Mouse (Mus musculus) urinary bladder, adult 2 months (tissue): ENCODE results near the gene Atg4b. TPM values are rescaled to one million over a fixed set of nuclear protein-coding genes. Genes with fewer than 3 reads are reported as not detected.
"Not testable (repeated sequence)": the region's sequence is repeated elsewhere in the genome, so short reads cannot be mapped to it uniquely, and the experiment has no call there.

Experiments
- DNase-seq: peaks from one replicate; pipeline ENCODE4 v3.0.0; 2022; ENCODE audit warnings: low spot score
- polyA plus RNA-seq: library from polyadenylated mRNA; depleted of rRNA; stranded (reverse); fragments of >200 nt; gene quantifications from 2 replicates; pipeline ENCODE4 v1.2.3, GENCODE M21; 2012; rRNA removed

The Atg4b gene
- polyA plus RNA-seq, 1 experiment: 49.8 TPM

- DNase-seq: no peak
These were observed 66.7 kb downstream of the Atg4b start for GRCm38 (mm10) chr1:93817823-93818532.

- no peak for DNase-seq
These were observed 67.4 kb downstream of the Atg4b start for GRCm38 (mm10) chr1:93818722-93819121.

- no peak for DNase-seq
These were observed 72.6 kb downstream of the Atg4b start for GRCm38 (mm10) chr1:93823796-93824495.

GRCm38 (mm10) chr1:93824609-93825008, 73.3 kb downstream of the Atg4b start, which contains the start of gene D2hgdh:
TSS of gene D2hgdh (plus strand) at chr1:93824909.
- DNase-seq: no peak

- DNase-seq: peak; percentile 91
These were observed 73.9 kb downstream of the Atg4b start for GRCm38 (mm10) chr1:93825105-93825674.

GRCm38 (mm10) chr1:93825771-93826539, 74.7 kb downstream of the Atg4b start:
- DNase-seq: no peak

GRCm38 (mm10) chr1:93826540-93826835, 75.2 kb downstream of the Atg4b start:
- no peak for DNase-seq

- not testable (repeated sequence) for DNase-seq
These were observed 81.6 kb downstream of the Atg4b start for GRCm38 (mm10) chr1:93832754-93833360.

- no peak for DNase-seq
These were observed 83.4 kb downstream of the Atg4b start for GRCm38 (mm10) chr1:93834671-93835150.

GRCm38 (mm10) chr1:93835211-93835610, 83.9 kb downstream of the Atg4b start:
- no peak for DNase-seq

- DNase-seq: no peak
These were observed 84.7 kb downstream of the Atg4b start for GRCm38 (mm10) chr1:93835876-93836531.

GRCm38 (mm10) chr1:93836532-93836913, 85.2 kb downstream of the Atg4b start:
- no peak for DNase-seq

GRCm38 (mm10) chr1:93837335-93837734, 86.0 kb downstream of the Atg4b start:
- no peak for DNase-seq

GRCm38 (mm10) chr1:93838569-93838968, 87.3 kb downstream of the Atg4b start:
- not testable (repeated sequence) for DNase-seq

Other genes with a start within 250 kb of the Atg4b start
- gene Farp2, start 239.4 kb upstream of the Atg4b start, polyA plus RNA-seq: 4.9 and 5.3 TPM in 2 replicates
- 141 and 169 TPM in 2 replicates for gene Stk25, start 92.8 kb upstream of the Atg4b start, polyA plus RNA-seq
- gene Bok, start 65.8 kb upstream of the Atg4b start, polyA plus RNA-seq: 51.8 and 52.5 TPM in 2 replicates
- 39.9 and 43.8 TPM in 2 replicates for gene Thap4, start 3.4 kb downstream of the Atg4b start, polyA plus RNA-seq
- gene Dtymk, start 50.4 kb downstream of the Atg4b start, polyA plus RNA-seq: 79.3 and 111 TPM in 2 replicates
- 12.4 and 14.2 TPM in 2 replicates for gene Ing5, start 52.5 kb downstream of the Atg4b start, polyA plus RNA-seq
- gene D2hgdh, start 73.4 kb downstream of the Atg4b start, polyA plus RNA-seq: 20.8 and 23.3 TPM in 2 replicates
- 0.16 and 0.32 TPM in 2 replicates for gene Gal3st2, start 109.8 kb downstream of the Atg4b start, polyA plus RNA-seq
- 0.06 TPM in 1 of 2 replicates, not detected in the other for gene Gal3st2b, start 166.8 kb downstream of the Atg4b start, polyA plus RNA-seq
- not detected in 2 replicates for gene Gal3st2c, start 239.0 kb downstream of the Atg4b start, polyA plus RNA-seq